Mouse (Mus musculus) thymus, adult 2 months (tissue): Measurements from ENCODE around the gene Slc10a4. TPM values are rescaled to one million over a fixed set of nuclear protein-coding genes. Genes with fewer than 3 reads are reported as not detected.

ENCODE experiments used
- DNase-seq: peaks from one replicate; pipeline ENCODE4 v3.0.0; 2021
- H3K27ac ChIP-seq: fragments of 200-500 bp; 2 replicates; pipeline ENCODE4 v1.5.1; 2012; ENCODE audit warnings: low read length, control low read depth; ENCODE audit not compliant: control insufficient read depth, insufficient read depth
- H3K27me3 ChIP-seq: fragments of 200-500 bp; 2 replicates; pipeline ENCODE4 v1.6.1; 2012; ENCODE audit warnings: mild to moderate bottlenecking, low read length, moderate library complexity, mixed read lengths; ENCODE audit not compliant: control insufficient read depth, insufficient read depth
- H3K36me3 ChIP-seq: fragments of 200-500 bp; 2 replicates; pipeline ENCODE4 v1.6.1; 2012; ENCODE audit warnings: mild to moderate bottlenecking, low read length, moderate library complexity; ENCODE audit not compliant: control insufficient read depth, insufficient read depth
- H3K4me1 ChIP-seq: fragments of 200-500 bp; replicated peaks from 2 replicates; pipeline ENCODE4 v1.6.1; 2012; ENCODE audit warnings: low read length; ENCODE audit not compliant: control insufficient read depth, insufficient read depth
- H3K4me3 ChIP-seq: fragments of 200-500 bp; 2 replicates; pipeline ENCODE4 v1.5.1; 2012; ENCODE audit warnings: mild to moderate bottlenecking, low read length, control low read depth, moderate library complexity; ENCODE audit not compliant: control insufficient read depth, insufficient read depth
- CTCF ChIP-seq: fragments of 200-500 bp; IDR thresholded peaks from 2 replicates; pipeline ENCODE4 v1.5.1; 2012; ENCODE audit warnings: mild to moderate bottlenecking, control low read depth, low read length, moderate library complexity, borderline replicate concordance; ENCODE audit not compliant: control insufficient read depth, poor library complexity, insufficient read depth; ENCODE audit errors: extremely low read depth
- POLR2A ChIP-seq: fragments of 200-500 bp; IDR thresholded peaks from 2 replicates; pipeline ENCODE4 v1.6.1; 2012; ENCODE audit warnings: mild to moderate bottlenecking, low read length, control low read depth, moderate library complexity; ENCODE audit not compliant: control insufficient read depth, poor library complexity, insufficient read depth; ENCODE audit errors: extremely low read depth
- WGBS: fragments of 180-500 bp; shearing (Covaris S2); methylation state at CpG from one replicate; pipeline ENCODE4 v1.1.7; 2018; 5-methylcytosine and 5-hydroxymethylcytosine counted together
- polyA plus RNA-seq: library from polyadenylated mRNA; depleted of rRNA; stranded (reverse); fragments of >200 nt; gene quantifications from 2 replicates; pipeline ENCODE4 v1.2.3, GENCODE M21; 2012

Slc10a4 gene
- polyA plus RNA-seq, 1 experiment, result 0.71 TPM

GRCm38 (mm10) chr5:73014745-73015144 is 8.1 kb downstream of the Slc10a4 start:
- Histone ChIP-seq H3K4me3 (no peak overlapping the region), H3K27me3 (peaks cover 4% of the 10 kb centered on the region; the same call in 1 of the 2 replicates), H3K27ac (no peak overlapping the region), H3K36me3 (no peaks in the 10 kb centered on the region), H3K4me1 (peaks cover 4% of the 10 kb centered on the region; the same call in 1 of the 2 replicates)
- 58% methylated on average over 9 of the region's 9 CpGs for WGBS
- TF ChIP-seq CTCF (no peak), POLR2A (no peak)
- DNase-seq, result no peak

GRCm38 (mm10) chr5:73023801-73024200 is 17.1 kb downstream of the Slc10a4 start:
- DNase-seq, result no peak
- H3K27ac ChIP-seq, result no peak overlapping the region
- peaks cover 56% of the 10 kb centered on the region for H3K36me3 ChIP-seq
- H3K4me3 ChIP-seq, result no peak overlapping the region
- H3K4me1 ChIP-seq, result no peaks in the 10 kb centered on the region
- no peaks in the 10 kb centered on the region for H3K27me3 ChIP-seq
- TF ChIP-seq POLR2A (no peak), CTCF (no peak)
- WGBS, result 97% methylated on average over 13 of the region's 13 CpGs

GRCm38 (mm10) chr5:73028646-73029045 is 22.0 kb downstream of the Slc10a4 start:
- no peak overlapping the region for H3K27ac ChIP-seq
- no peaks in the 10 kb centered on the region for H3K27me3 ChIP-seq
- no peaks in the 10 kb centered on the region for H3K4me1 ChIP-seq
- peaks cover 79% of the 10 kb centered on the region for H3K36me3 ChIP-seq
- no peak overlapping the region for H3K4me3 ChIP-seq
- TF ChIP-seq POLR2A (no peak), CTCF (no peak)
- no peak for DNase-seq
- 91% methylated on average over 13 of the region's 13 CpGs for WGBS

- Histone ChIP-seq H3K4me3 (no peak overlapping the region), H3K36me3 (peaks cover 84% of the 10 kb centered on the region), H3K27me3 (no peaks in the 10 kb centered on the region), H3K27ac (no peak overlapping the region), H3K4me1 (no peaks in the 10 kb centered on the region)
- WGBS, result 96% methylated on average over 11 of the region's 11 CpGs
- TF ChIP-seq POLR2A (no peak), CTCF (no peak)
- no peak for DNase-seq
These were observed 25.8 kb downstream of the Slc10a4 start for GRCm38 (mm10) chr5:73032481-73032880.

- Histone ChIP-seq H3K27ac (no peak overlapping the region), H3K4me1 (no peaks in the 10 kb centered on the region), H3K4me3 (no peak overlapping the region), H3K36me3 (peaks cover 58% of the 10 kb centered on the region), H3K27me3 (no peaks in the 10 kb centered on the region)
- WGBS, result 98% methylated on average over 2 of the region's 2 CpGs
- no peak for DNase-seq
- TF ChIP-seq CTCF (no peak), POLR2A (no peak)
These were observed 37.4 kb downstream of the Slc10a4 start for GRCm38 (mm10) chr5:73044055-73044454.

GRCm38 (mm10) chr5:73047651-73048245 is 41.1 kb downstream of the Slc10a4 start:
- TF ChIP-seq POLR2A, result no peak
- TF ChIP-seq CTCF, result no peak
- no peak overlapping the region for H3K4me3 ChIP-seq
- no peak overlapping the region for H3K27ac ChIP-seq
- H3K4me1 ChIP-seq, result no peaks in the 10 kb centered on the region
- H3K36me3 ChIP-seq, result peaks cover 75% of the 10 kb centered on the region
- WGBS, result 91% methylated on average over 7 of the region's 7 CpGs
- no peak for DNase-seq
- no peaks in the 10 kb centered on the region for H3K27me3 ChIP-seq

GRCm38 (mm10) chr5:73053933-73054332 is 47.2 kb downstream of the Slc10a4 start:
- no peak for DNase-seq
- peaks cover 81% of the 10 kb centered on the region for H3K36me3 ChIP-seq
- H3K27ac ChIP-seq, result no peak overlapping the region
- H3K4me1 ChIP-seq, result no peaks in the 10 kb centered on the region
- TF ChIP-seq POLR2A (no peak), CTCF (no peak)
- no peaks in the 10 kb centered on the region for H3K27me3 ChIP-seq
- H3K4me3 ChIP-seq, result no peak overlapping the region
- 97% methylated on average over 8 of the region's 8 CpGs for WGBS
